Mouse (Mus musculus) yolk sac, embryonic 10.5 days (tissue): ENCODE measurements around the gene Lgsn.

Experiments used
- DNase-seq: peaks from one replicate; pipeline ENCODE4 v3.0.0-alpha.2; 2017; ENCODE audit warnings: low spot score

Lgsn gene

GRCm38 (mm10) chr1:31176101-31176500 is at the start of gene Lgsn:
TSS of gene Lgsn (plus strand) at chr1:31176401.
- DNase-seq: no peak

DNA sequence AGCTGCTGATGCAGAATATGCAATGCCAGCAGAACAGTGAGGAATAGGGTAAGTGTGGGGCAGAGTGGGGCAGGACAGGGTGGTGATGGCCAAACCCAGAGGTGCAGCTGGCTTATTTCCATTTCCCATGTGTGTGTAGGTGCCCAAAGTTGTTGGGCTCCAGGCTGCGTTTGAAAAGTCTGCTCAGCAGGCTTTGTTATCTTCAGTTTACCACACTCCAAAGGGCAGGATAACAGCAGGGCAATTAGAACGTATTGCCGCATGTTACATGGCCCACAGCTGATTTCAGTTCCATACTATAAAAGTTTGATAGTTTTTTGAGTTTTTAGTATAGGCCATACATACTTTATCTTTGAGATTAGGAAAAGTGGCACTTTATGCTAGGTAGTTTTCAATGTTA is 37.8 kb upstream of the Lgsn start:
- no peak for DNase-seq

DNA sequence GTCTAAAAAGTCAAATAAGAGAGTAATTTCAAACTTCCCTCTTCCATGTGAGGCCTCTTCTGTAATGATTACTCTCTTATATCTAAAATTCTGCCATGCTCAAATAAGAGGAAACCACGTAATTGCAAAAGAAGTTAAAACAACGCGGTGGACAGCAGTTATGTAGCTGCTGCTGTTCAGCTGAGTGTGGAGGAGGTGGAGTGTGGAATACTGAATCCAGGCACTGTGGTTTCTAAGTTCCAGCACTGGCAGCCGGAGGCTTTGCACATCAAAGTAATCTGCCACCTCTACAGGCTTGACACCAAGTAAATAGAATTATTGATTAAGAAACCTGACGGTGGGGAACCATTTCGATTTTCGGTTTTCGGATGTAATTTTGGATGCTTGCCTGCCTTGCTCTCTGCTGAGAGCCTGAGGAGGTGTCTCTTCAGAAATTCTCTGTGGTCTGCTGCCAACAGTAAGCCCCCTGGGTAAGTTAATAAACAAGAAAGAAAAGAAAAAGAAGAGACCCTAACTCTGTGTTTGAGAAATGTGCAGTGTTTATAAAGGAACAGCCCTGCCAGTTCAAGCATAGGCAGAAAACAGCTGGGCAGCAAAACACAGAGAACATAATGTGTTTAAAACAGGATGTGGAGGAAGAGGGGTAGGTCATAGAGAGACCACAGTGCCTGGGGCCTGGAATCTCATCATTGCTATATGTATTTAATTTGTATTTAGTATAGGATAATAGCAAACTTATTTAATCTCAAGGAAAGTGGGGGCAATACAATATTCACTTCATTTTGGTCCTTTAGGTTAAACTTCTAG is 33.7 kb upstream of the Lgsn start:
- no peak for DNase-seq

DNA sequence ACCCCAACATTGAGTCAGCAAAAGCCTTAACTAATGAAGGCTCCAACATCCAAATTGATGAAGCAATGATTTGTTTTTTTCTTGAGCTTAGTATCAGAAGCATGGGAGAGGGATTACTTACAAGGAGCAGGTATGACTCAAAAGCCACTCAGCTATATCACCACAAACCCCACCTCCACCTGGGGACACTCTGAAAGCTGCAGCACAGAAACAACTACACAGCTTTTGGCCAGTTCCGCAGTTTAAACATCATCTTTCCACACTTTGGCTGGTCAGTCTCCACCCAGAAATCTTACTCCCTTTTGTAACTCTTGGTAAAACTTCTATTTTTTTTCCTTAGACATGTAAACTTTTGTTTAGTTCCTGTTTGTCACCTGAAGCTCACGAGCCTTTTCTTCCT is 32.6 kb upstream of the Lgsn start:
- no peak for DNase-seq

DNA sequence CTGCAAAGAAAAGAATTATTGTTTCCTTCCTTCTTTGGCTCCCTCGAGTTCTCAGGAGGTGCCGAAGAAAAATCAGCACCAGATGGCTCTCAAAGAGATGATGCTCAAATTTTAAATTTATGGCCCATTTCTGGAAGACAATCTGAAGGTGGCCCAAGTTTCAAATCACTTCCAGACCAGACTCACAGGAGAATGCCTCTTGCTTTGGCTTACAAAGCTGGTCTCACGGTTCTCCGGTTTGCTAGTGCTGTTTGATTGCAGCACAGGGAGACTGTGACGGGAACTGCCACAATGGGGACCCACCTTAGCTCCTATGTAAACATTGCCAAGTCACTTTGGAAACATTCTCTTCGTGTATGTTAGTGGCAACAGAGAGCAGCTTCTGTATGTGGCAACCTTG is 26.5 kb upstream of the Lgsn start:
- no peak for DNase-seq

- DNase-seq: no peak
These were observed 25.7 kb upstream of the Lgsn start for GRCm38 (mm10) chr1:31150546-31150945.

- DNase-seq: peak; percentile 30
These were observed 23.3 kb upstream of the Lgsn start for GRCm38 (mm10) chr1:31152799-31153426.

GRCm38 (mm10) chr1:31153793-31154349 is 22.3 kb upstream of the Lgsn start:
- peak; percentile 45 for DNase-seq

GRCm38 (mm10) chr1:31156185-31156584 is 20.0 kb upstream of the Lgsn start:
- DNase-seq: peak; percentile 64

DNA sequence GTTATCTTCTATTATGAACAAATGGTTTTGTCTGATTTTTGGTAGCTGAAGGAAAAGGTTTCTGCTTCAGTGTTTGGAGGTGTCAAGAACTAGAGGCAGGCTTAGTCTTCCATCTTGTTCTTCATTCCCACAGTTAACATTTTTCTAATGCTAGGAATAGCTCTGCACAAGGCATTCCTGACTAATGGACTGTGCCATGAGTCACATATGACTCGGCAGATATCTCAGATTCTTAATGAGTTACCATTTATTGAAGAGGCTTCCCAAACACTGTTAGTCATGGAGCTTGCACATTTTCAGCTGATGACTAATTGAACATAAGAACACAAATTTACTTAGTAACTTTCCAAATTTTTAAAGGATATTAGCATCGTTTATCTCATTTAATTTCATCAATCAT is 19.3 kb upstream of the Lgsn start:
- peak; percentile 19 for DNase-seq

GRCm38 (mm10) chr1:31164527-31165189 is 11.5 kb upstream of the Lgsn start:
- no peak for DNase-seq

DNA sequence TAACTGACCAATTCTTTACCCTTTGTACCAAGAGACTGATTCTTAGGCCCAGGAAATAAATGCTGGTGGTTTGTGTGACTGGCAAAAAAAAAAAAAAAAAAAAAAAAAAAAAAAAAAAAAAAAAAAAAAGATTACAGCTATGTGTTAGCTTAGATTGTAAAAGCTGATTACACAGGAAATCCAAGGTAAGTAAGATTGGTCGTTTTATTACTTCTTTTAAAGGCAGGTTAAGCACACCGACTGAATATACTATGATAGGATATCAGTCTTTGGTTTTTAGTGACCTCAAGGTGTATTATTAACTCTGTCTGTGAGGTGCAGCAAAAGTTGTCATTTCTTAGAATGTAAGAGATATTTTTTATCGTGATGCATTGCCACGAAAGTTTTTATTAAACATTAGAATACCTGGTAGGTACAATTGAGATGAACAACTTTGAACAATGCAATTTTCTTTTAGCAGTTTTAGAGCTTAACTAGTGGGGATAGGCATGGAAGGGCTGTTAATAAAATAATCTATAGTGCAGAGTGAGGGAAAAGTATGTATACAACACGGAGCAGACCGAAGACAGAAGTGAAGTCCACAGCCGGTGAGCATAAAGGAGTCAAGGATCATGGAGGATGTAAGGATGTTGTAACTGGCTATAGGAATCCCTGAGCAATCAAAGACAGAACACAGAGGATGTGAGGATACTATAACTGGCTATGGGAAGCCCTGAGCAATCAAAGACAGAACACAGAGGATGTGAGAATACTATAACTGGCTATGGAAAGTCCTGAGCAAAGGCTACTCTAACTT is 10.7 kb upstream of the Lgsn start:
- DNase-seq: no peak

DNA sequence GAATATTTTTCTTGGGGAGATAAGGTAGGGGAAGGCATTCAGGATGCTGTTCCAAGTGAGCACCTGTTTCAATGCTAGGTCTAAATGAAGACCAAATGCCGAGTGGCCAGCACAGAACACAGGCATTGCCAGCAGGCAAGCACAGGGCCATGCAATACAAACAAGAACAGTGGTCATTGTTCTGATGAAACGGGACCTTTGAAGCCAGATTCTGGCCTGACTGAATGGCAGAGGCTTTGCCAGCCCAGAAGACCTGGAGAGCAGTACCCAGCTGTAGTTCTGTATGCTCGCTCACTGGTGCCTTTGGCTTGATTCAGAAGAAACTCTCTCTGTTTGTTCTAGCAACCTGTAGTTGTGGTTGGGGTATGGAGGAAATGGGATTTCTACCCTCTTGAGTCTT is 800 bp upstream of the Lgsn start:
- DNase-seq: no peak

GRCm38 (mm10) chr1:31178264-31178663 is 2.1 kb downstream of the Lgsn start:
- no peak for DNase-seq

DNA sequence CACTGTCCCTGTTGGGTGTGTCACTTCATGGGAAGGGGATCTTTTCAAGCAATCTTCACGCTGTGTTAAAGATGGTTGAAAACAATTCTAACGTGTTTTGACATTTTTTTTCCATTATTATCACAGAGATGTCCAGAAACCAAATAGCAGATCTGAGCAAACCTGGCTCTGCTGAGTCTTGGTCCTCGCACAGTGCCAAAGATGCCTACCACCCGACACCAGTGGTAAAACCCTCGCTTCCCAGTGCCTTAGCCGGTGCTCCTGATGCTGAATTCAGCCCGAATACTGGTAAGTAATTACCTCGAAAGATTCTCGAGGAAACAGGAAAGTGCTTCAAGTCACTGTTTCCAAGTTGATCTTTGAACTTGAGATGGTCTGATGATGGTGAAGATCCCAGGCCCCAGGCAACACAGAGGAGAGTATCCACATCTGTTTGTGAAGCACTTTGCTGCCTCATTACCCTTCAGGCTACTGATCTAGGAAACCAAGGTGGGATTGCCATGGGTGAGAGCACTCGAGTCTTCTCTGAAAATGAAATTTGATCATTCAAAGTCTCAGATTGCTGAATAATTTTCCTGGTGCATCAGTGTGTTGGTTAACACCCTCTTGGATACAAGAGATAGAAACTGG is 14.2 kb downstream of the Lgsn start:
- DNase-seq: no peak

- no peak for DNase-seq
These were observed 19.4 kb downstream of the Lgsn start for GRCm38 (mm10) chr1:31195633-31196032.

DNA sequence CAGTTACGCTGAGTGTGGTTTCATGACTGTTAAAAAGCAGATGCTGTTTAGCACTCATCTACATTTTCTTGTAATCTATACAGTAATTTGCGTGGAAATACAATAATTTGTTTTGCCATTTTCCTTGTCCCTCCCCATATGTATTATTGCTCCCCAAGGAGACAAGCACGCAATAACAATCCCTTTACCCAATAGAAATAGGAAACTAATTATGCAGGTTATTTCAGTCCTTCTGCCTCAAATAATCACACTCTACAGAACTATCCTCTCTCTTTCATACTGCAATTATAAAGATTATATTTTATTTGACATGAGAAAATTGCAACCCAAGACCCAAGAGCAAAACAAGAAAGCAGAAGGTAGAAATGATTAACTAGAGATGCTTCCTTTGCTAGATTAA is 20.8 kb downstream of the Lgsn start:
- no peak for DNase-seq

DNA sequence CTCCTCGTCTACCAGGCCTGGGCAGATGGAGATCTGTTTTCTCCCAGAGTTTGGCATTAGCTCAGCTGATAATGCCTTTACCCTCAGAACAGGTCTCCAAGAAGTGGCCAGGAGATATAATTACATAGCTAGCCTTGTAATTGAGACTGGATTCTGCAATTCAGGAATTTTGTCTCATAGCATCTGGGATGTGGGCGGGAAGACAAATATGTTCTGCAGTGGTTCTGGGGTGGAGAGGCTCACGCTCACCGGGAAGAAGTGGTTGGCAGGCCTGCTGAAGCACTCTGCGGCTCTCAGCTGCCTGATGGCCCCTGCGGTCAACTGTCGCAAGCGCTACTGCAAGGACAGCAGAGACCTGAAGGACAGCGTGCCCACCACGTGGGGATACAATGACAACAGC is 27.6 kb downstream of the Lgsn start:
- no peak for DNase-seq

DNA sequence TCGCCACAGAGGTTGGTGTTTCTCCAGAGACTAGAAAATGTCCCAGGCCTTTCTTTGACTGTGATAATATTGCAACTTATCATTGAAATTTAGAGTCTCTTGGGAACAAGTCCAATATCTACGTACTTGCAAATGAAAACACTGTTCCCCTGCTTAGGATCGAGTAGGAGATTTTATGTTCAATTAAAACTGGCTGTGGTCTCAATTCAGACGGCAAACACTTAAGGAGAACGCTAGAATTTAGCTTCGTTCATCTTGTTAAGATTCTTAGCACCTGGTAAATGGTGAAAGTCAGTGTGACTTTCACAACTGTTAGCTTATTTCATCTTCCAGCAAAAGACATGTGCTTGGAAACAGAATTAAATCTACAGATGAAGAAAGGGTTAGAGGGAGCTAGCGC is 29.1 kb downstream of the Lgsn start:
- DNase-seq: no peak

- no peak for DNase-seq
These were observed 29.6 kb downstream of the Lgsn start for GRCm38 (mm10) chr1:31205770-31206169.

GRCm38 (mm10) chr1:31210144-31210543 is 33.9 kb downstream of the Lgsn start:
- peak; percentile 11 for DNase-seq

GRCm38 (mm10) chr1:31214831-31215230 is 38.6 kb downstream of the Lgsn start:
- no peak for DNase-seq
